Mouse (Mus musculus) right cerebral cortex, postnatal 10 days (tissue): ENCODE measurements at regions not wholly inside any gene's neighbourhood (a gene's known extent, or its start where the extent isn't known, plus 50 kb on each side); places are given as distances from the start of the nearest gene placed in this dataset.

Experiments used
- DNase-seq, 2 experiments: peaks; one replicate each; pipeline ENCODE4 v3.0.0; 2021; ENCODE audit warnings: low spot score in 2 of 2

DNA sequence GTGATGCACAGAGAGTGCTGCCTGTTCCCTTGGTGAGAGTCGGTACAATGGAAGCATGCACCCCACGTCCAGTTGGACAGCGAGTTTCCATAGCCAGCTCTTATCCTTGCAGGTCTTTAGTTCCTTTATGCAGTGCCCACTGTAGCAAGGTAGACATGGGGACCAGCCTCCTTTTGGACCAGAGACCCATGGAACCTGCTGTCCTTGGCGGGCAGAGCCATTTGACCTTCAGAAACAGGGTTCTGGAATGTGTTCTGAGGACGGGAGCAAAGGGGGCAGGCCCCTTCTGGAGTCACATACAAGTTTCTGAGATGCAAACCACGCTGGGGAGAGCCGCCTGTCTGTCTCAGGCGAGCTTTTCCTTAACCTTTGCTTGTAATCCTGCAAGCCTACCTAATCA lies 188.1 kb downstream of the Emx2 start:
- DNase-seq = no peak

DNA sequence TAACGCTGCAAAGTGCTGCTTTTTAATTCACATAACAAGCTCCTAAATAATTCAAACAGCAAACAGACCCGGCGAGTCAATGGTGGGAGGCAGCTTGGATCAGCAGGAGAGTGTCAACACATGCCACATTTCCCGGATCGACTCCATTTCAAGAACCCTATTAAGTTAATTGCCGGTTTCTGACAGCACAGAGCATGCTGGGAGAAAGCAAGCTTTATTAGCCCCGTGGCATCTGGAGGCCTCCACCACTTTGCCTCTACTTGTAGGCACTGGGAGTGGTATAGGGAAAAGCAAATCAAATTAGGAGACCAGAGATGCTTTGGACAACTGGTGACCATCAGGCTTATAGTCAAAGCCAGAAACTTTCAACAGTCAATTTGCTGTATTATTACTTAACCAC lies 188.5 kb downstream of the Emx2 start:
- DNase-seq = no peak

DNA sequence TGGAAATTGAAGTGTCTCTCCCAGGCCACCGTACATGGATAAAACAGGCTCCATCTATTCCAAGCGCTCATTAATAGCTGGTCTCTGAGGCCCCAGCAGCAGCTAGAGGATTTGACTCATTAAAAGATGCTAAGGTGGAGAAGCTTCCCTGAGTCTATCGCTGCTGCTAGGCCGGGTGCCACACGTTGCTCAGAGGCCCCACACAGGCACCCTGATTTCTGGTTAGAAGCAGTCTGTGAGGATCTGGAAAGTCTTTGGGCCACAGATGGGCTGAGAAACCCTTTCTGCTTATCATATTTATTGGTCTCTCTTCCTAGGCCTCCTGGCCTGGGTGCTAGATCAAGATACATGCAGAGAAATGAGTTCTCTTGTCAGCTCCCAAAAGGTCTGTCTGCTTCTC lies 191.2 kb downstream of the Emx2 start:
- no peak for DNase-seq

GRCm38 (mm10) chr19:59650611-59651329 lies 192.6 kb downstream of the Emx2 start:
- peak in 1 of 2 experiments; percentile 33 for DNase-seq

DNA sequence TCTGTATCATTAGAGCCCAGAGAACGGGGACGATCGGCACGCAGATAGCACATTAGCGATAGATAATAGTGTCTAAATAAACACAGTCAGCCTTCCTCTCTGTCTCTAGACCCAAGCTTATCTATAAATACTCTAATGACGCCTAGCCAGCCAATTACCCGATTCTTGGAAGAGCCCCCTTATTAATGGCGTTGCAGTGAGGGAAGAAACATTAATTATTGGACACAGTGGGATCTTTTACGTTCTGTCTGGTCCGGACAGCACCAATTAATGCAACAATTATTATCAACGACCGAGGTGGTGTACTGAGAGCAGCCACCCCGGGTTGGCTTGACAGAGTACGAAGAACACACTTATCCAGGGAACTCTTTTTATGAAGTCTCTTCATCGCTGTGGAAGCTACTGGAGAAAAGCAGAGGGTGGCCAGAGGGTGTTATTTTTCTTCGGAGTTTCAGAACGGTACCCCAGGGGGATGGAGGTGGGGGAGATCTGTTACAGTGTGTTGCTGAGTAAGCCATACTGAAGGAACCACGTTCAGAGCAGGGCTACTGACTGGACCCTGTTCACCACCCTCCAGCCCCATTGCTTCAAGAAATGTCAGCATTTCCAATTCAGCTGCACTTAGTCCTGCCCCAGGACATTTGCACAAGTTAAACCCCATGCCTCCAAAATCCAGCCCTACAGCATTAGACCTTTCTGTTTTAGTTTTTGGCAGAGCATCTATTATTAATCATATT lies 195.6 kb downstream of the Emx2 start:
- DNase-seq = no peak

DNA sequence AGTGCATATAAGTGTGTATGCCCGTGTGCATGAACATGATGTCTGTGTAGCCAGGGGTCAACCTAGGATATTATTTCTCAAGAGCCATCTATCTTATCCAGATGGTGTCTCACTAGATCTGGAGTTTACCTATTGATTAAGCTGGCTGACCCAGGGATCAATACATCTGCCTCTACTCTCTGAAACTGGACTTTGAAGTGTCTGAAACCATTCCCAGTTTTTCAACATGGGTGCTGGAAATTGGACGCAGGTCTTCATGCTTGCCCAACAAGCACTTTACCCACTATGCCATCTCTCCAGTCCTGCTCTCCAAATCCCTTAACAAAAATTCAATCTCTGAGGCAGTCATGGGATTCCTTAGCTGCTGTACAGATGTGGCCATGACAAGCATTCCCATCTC lies 197.1 kb downstream of the Emx2 start:
- no peak for DNase-seq

DNA sequence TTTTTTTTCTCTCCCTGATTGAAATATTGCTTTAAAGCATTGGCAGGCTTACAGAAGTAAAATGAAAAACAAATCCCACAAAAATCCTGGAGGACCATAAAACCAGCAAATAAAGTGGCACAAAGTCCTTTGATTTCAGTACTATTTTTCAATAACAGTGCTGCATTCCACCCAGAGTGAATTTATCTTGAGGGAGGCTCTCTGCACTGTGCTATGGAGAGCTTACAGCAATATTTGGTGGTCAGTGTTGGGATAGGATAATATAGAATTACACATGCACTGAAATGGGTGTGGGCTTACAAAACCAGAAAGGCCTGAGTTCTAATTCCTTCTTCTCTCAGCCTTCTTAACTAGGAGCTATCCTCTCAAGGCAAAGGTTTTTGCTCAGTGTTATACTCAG lies 211.6 kb downstream of the Emx2 start:
- DNase-seq = no peak

GRCm38 (mm10) chr19:59673537-59673936 lies 215.4 kb downstream of the Emx2 start:
- no peak for DNase-seq

DNA sequence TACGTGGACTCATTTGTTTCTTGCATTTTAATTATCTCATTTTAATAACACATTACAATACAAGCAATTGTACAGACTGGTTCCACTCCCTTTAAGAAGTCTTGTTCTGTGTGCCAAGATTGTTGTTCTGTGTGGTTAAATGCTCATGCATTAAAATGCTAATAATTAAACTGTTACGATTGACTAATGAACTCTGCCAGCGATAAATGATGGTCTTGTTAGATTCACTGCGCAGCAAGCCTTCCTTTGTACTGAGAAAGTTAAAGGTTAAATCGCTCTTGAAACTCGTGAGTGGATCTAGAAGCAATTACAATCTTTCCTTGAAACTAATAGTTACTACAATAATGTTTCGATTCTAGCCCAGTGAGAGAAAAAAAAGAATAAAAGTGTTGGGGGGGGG lies 221.0 kb downstream of the Emx2 start:
- no peak for DNase-seq

DNA sequence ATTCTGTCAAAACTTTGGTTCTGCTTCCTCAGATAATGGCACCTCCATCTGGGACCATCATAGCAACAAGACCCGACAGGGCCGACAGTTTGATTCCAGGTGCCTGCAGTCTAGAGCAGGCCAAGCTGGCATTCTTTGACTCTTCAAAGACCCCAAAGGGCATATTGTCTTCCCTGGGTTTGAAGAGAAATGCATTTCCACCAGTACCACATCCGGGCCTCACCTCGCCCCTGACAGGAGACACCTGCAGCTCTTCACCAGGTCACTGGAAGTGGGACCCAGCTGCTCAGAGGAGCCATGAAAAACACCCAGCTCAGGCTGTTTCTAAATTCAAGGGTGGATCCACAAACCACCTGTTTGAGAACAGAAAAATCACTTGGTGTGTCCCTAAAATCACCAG lies 222.2 kb downstream of the Emx2 start:
- DNase-seq = no peak

- DNase-seq = no peak
Measured at GRCm38 (mm10) chr19:59684292-59684691, 226.1 kb downstream of the Emx2 start.

- no peak for DNase-seq
Measured at GRCm38 (mm10) chr19:59685826-59686717, 227.9 kb downstream of the Emx2 start.

GRCm38 (mm10) chr19:59687206-59687605 lies 229.0 kb downstream of the Emx2 start:
- DNase-seq = no peak

GRCm38 (mm10) chr19:59687681-59688080 lies 229.5 kb downstream of the Emx2 start:
- no peak for DNase-seq

GRCm38 (mm10) chr19:59691541-59692096 lies 233.4 kb downstream of the Emx2 start:
- DNase-seq = no peak

DNA sequence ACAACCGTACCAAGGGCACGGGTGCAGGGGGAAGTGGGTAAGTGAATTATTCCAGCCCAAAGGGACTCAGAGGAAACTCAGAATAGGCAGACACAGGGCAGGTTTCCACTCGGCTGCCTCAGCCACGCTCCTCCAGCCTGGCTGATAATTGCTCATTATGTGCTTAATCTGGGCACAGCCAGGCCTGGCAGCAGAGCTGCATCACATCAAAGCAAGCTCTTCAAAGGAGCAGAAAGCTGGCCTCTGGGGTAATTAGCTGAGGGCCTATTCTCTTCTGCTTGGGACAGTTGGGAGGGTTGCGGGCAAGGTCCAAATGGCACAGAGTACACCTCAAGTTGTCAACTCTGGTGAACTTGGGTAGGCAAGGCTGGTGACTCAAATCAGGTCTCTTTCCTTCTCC lies 239.5 kb downstream of the Emx2 start:
- peak; percentile 70 to 75 for DNase-seq

GRCm38 (mm10) chr19:59700187-59700586 lies 242.0 kb downstream of the Emx2 start:
- DNase-seq = no peak

GRCm38 (mm10) chr19:59707106-59707505 lies 236.3 kb downstream of the Rab11fip2 start:
- DNase-seq = no peak

GRCm38 (mm10) chr19:59709180-59709579 lies 234.3 kb downstream of the Rab11fip2 start:
- DNase-seq = no peak

- DNase-seq = no peak
Measured at GRCm38 (mm10) chr19:59715086-59715485, 228.4 kb downstream of the Rab11fip2 start.

- DNase-seq = no peak
Measured at GRCm38 (mm10) chr19:59717813-59718483, 225.5 kb downstream of the Rab11fip2 start.
